Mouse (Mus musculus) neural tube, embryonic 11.5 days (tissue): ENCODE results near the gene Pip5k1a. TPM values are rescaled to one million over a fixed set of nuclear protein-coding genes. Genes with fewer than 3 reads are reported as not detected.

Source experiments
- ATAC-seq: fragments of 200-750 bp; cut with Nextera tagmentation; 2 replicates; pipeline ENCODE4 v1.8.0; 2017; ENCODE audit warnings: moderate number of reproducible peaks, mild to moderate bottlenecking, moderate TSS enrichment, moderate library complexity; ENCODE audit not compliant: insufficient read depth, low FRiP score, low TSS enrichment
- DNase-seq: peaks from one replicate; pipeline ENCODE4 v3.0.0-alpha.2; 2015; ENCODE audit warnings: low spot score
- H3K27ac ChIP-seq: fragments of 300-500 bp; sonication (generic); 2 replicates; pipeline ENCODE4 v1.5.1; 2014; ENCODE audit warnings: low read depth, mild to moderate bottlenecking, low read length
- H3K27me3 ChIP-seq: fragments of 300-500 bp; sonication (generic); 2 replicates; pipeline ENCODE4 v1.6.1; 2014; ENCODE audit warnings: mild to moderate bottlenecking, low read length, mixed read lengths; ENCODE audit not compliant: control insufficient read depth, insufficient read depth
- H3K36me3 ChIP-seq: fragments of 300-500 bp; sonication (generic); 2 replicates; pipeline ENCODE4 v1.6.1; 2014; ENCODE audit warnings: mild to moderate bottlenecking, low read length, moderate library complexity, mixed read lengths; ENCODE audit not compliant: control insufficient read depth, insufficient read depth
- H3K4me1 ChIP-seq: fragments of 300-500 bp; sonication (generic); 2 replicates; pipeline ENCODE4 v1.6.1; 2014; ENCODE audit warnings: low read length, mixed read lengths; ENCODE audit not compliant: control insufficient read depth, insufficient read depth
- H3K4me2 ChIP-seq: fragments of 300-500 bp; sonication (generic); 2 replicates; pipeline ENCODE4 v1.6.1; 2014; ENCODE audit warnings: low read depth, mild to moderate bottlenecking, moderate library complexity
- H3K4me3 ChIP-seq: fragments of 300-500 bp; sonication (generic); 2 replicates; pipeline ENCODE4 v1.5.1; 2014; ENCODE audit warnings: low read depth, low read length
- H3K9ac ChIP-seq: fragments of 300-500 bp; sonication (generic); 2 replicates; pipeline ENCODE4 v1.6.1; 2014; ENCODE audit warnings: mild to moderate bottlenecking, low read length
- H3K9me3 ChIP-seq: fragments of 300-500 bp; sonication (generic); 2 replicates; pipeline ENCODE4 v1.6.1; 2016; ENCODE audit warnings: low read length; ENCODE audit not compliant: control insufficient read depth
- WGBS: fragments of 180-500 bp; shearing (Covaris S2); extraction: QIAGEN DNeasy Blood & Tissue Kit; methylation state at CpG from one replicate; pipeline ENCODE4 v1.1.7; 2014; 5-methylcytosine and 5-hydroxymethylcytosine counted together
- microRNA-seq: library from miRNA; unstranded; fragments of <30 nt; microRNA quantifications from one replicate; pipeline ENCODE4, GENCODE M21; 2016
- polyA plus RNA-seq: library from polyadenylated mRNA; unstranded; fragments of >200 nt; fragmentation: Nextera tagmentation; extraction: Ambion mirVana; gene quantifications from 2 replicates; pipeline ENCODE4 v1.2.1, GENCODE M21; 2014

Pip5k1a gene
- polyA plus RNA-seq, 1 experiment from 2014 or later, result 13.4 TPM

GRCm38 (mm10) chr3:95013699-95014427 lies 92.9 kb downstream of the Pip5k1a start:
- peaks cover 16% of the 10 kb centered on the region for H3K36me3 ChIP-seq
- H3K27ac ChIP-seq, result peak overlapping the region; percentile 68; the same call in 1 of the 2 replicates
- peak overlapping the region; percentile 92 for H3K4me3 ChIP-seq
- 12% methylated on average over 13 of the region's 13 CpGs for WGBS
- DNase-seq (peak; percentile 24), ATAC-seq (no peak)
- H3K4me1 ChIP-seq, result peaks cover 14% of the 10 kb centered on the region
- H3K9me3 ChIP-seq, result no peaks in the 10 kb centered on the region
- H3K27me3 ChIP-seq, result no peaks in the 10 kb centered on the region
- peak overlapping the region; percentile 95 for H3K4me2 ChIP-seq
- H3K9ac ChIP-seq, result peak overlapping the region; percentile 84

GRCm38 (mm10) chr3:95012982-95013381 lies 93.7 kb downstream of the Pip5k1a start:
- Histone ChIP-seq H3K4me3 (no peak overlapping the region), H3K27ac (no peak overlapping the region), H3K4me1 (peaks cover 14% of the 10 kb centered on the region), H3K27me3 (no peaks in the 10 kb centered on the region), H3K36me3 (peaks cover 23% of the 10 kb centered on the region), H3K4me2 (no peak overlapping the region), H3K9ac (no peak overlapping the region), H3K9me3 (no peaks in the 10 kb centered on the region)
- ATAC-seq (no peak), DNase-seq (no peak)
- WGBS, result 81% methylated on average over 3 of the region's 3 CpGs

GRCm38 (mm10) chr3:95010396-95010795 lies 96.3 kb downstream of the Pip5k1a start:
- Histone ChIP-seq H3K4me2 (no peak overlapping the region), H3K36me3 (peaks cover 29% of the 10 kb centered on the region), H3K27me3 (no peaks in the 10 kb centered on the region), H3K9ac (no peak overlapping the region), H3K4me1 (peaks cover 10% of the 10 kb centered on the region), H3K27ac (no peak overlapping the region), H3K4me3 (no peak overlapping the region), H3K9me3 (no peaks in the 10 kb centered on the region)
- 84% methylated on average over 7 of the region's 7 CpGs for WGBS
- DNase-seq, result no peak
- no peak for ATAC-seq

Small RNA genes within 50 kb of the gene (microRNA-seq; reads per million reads assigned to microRNA genes)
- gene Mir8099-1, result not detected

Other genes with a start within 250 kb of the Pip5k1a start
- 375 and 398 TPM in 2 replicates for gene Psmb4, start 220.0 kb downstream of the Pip5k1a start, polyA plus RNA-seq
- 6.2 and 7.8 TPM in 2 replicates for gene Selenbp1, start 173.9 kb downstream of the Pip5k1a start, polyA plus RNA-seq
- 7.1 and 7.2 TPM in 2 replicates for gene Rfx5, start 152.9 kb downstream of the Pip5k1a start, polyA plus RNA-seq
- gene Pi4kb, start 132.2 kb downstream of the Pip5k1a start, polyA plus RNA-seq, result 24.8 and 27.0 TPM in 2 replicates
- 27.6 and 32.8 TPM in 2 replicates for gene Zfp687, start 91.5 kb downstream of the Pip5k1a start, polyA plus RNA-seq
- 315 and 321 TPM in 2 replicates for gene Psmd4, start 64.3 kb downstream of the Pip5k1a start, polyA plus RNA-seq
- gene Vps72, start 4.1 kb upstream of the Pip5k1a start, polyA plus RNA-seq, result 243 and 248 TPM in 2 replicates
- 0.57 and 1.0 TPM in 2 replicates for gene Tmod4, start 17.5 kb upstream of the Pip5k1a start, polyA plus RNA-seq
- gene Scnm1, start 27.1 kb upstream of the Pip5k1a start, polyA plus RNA-seq, result 85.0 and 89.6 TPM in 2 replicates
- gene Lysmd1, start 27.2 kb upstream of the Pip5k1a start, polyA plus RNA-seq, result 15.5 and 17.9 TPM in 2 replicates
- 1.4 and 1.5 TPM in 2 replicates for gene Tnfaip8l2, start 35.4 kb upstream of the Pip5k1a start, polyA plus RNA-seq
- gene Sema6c, start 53.5 kb upstream of the Pip5k1a start, polyA plus RNA-seq, result 22.5 and 24.4 TPM in 2 replicates
- 4.7 and 4.8 TPM in 2 replicates for gene Gabpb2, start 111.0 kb upstream of the Pip5k1a start, polyA plus RNA-seq
- 104 and 109 TPM in 2 replicates for gene Cdc42se1, start 121.8 kb upstream of the Pip5k1a start, polyA plus RNA-seq
- gene Mllt11, start 125.2 kb upstream of the Pip5k1a start, polyA plus RNA-seq, result 173 and 176 TPM in 2 replicates
- 0.33 TPM in 1 of 2 replicates, not detected in the other for gene Gm128, start 134.7 kb upstream of the Pip5k1a start, polyA plus RNA-seq
- gene Bnipl, start 144.3 kb upstream of the Pip5k1a start, polyA plus RNA-seq, result 0.31 and 0.54 TPM in 2 replicates
- 46.1 and 48.1 TPM in 2 replicates for gene Mindy1, start 174.4 kb upstream of the Pip5k1a start, polyA plus RNA-seq
- gene Prune1, start 175.1 kb upstream of the Pip5k1a start, polyA plus RNA-seq, result 32.4 and 32.9 TPM in 2 replicates
- 1.2 TPM in 2 replicates for gene Anxa9, start 200.2 kb upstream of the Pip5k1a start, polyA plus RNA-seq
- 107 and 109 TPM in 2 replicates for gene Cers2, start 207.9 kb upstream of the Pip5k1a start, polyA plus RNA-seq